Mouse (Mus musculus) thymus, adult 2 months (tissue): ENCODE measurements at regions not wholly inside any gene's neighbourhood (a gene's known extent, or its start where the extent isn't known, plus 50 kb on each side); places are given as distances from the start of the nearest gene placed in this dataset.

Source experiments
- DNase-seq: peaks from one replicate; pipeline ENCODE4 v3.0.0; 2021
- H3K27ac ChIP-seq: fragments of 200-500 bp; 2 replicates; pipeline ENCODE4 v1.5.1; 2012; ENCODE audit warnings: low read length, control low read depth; ENCODE audit not compliant: control insufficient read depth, insufficient read depth
- H3K27me3 ChIP-seq: fragments of 200-500 bp; 2 replicates; pipeline ENCODE4 v1.6.1; 2012; ENCODE audit warnings: mild to moderate bottlenecking, low read length, moderate library complexity, mixed read lengths; ENCODE audit not compliant: control insufficient read depth, insufficient read depth
- H3K36me3 ChIP-seq: fragments of 200-500 bp; 2 replicates; pipeline ENCODE4 v1.6.1; 2012; ENCODE audit warnings: mild to moderate bottlenecking, low read length, moderate library complexity; ENCODE audit not compliant: control insufficient read depth, insufficient read depth
- H3K4me1 ChIP-seq: fragments of 200-500 bp; replicated peaks from 2 replicates; pipeline ENCODE4 v1.6.1; 2012; ENCODE audit warnings: low read length; ENCODE audit not compliant: control insufficient read depth, insufficient read depth
- H3K4me3 ChIP-seq: fragments of 200-500 bp; 2 replicates; pipeline ENCODE4 v1.5.1; 2012; ENCODE audit warnings: mild to moderate bottlenecking, low read length, control low read depth, moderate library complexity; ENCODE audit not compliant: control insufficient read depth, insufficient read depth
- CTCF ChIP-seq: fragments of 200-500 bp; IDR thresholded peaks from 2 replicates; pipeline ENCODE4 v1.5.1; 2012; ENCODE audit warnings: mild to moderate bottlenecking, control low read depth, low read length, moderate library complexity, borderline replicate concordance; ENCODE audit not compliant: control insufficient read depth, poor library complexity, insufficient read depth; ENCODE audit errors: extremely low read depth
- POLR2A ChIP-seq: fragments of 200-500 bp; IDR thresholded peaks from 2 replicates; pipeline ENCODE4 v1.6.1; 2012; ENCODE audit warnings: mild to moderate bottlenecking, low read length, control low read depth, moderate library complexity; ENCODE audit not compliant: control insufficient read depth, poor library complexity, insufficient read depth; ENCODE audit errors: extremely low read depth
- WGBS: fragments of 180-500 bp; shearing (Covaris S2); methylation state at CpG from one replicate; pipeline ENCODE4 v1.1.7; 2018; 5-methylcytosine and 5-hydroxymethylcytosine counted together

DNA sequence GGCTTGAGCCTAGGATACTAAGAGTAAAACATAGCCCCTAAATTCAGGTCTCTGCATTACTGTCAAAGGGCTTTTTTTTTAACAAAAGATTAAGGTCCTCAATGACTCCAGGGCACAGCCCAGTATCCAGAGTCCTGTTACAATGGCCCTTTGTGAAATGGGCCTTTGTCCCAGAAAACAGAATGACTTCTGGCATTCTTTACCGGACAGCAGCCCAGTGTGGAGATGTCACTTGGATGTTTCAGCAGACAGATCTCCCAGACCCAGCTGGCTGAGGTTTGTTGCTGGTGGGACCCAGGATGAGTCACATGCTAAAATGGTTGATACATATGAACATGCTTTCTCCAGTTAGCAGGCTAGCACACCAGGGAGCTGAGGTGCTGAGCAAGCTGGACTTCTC is 445.9 kb upstream of the Smim15 start:
- Histone ChIP-seq H3K27ac (no peak overlapping the region), H3K4me3 (no peak overlapping the region), H3K36me3 (no peaks in the 10 kb centered on the region), H3K4me1 (0 out of 2 replicates have a peak, but pooled peaks cover 4% of the 10 kb centered on the region), H3K27me3 (no peaks in the 10 kb centered on the region)
- WGBS = 98% methylated on average over 1 of the region's 1 CpGs
- DNase-seq = no peak
- no peak for TF ChIP-seq POLR2A
- no peak for TF ChIP-seq CTCF

DNA sequence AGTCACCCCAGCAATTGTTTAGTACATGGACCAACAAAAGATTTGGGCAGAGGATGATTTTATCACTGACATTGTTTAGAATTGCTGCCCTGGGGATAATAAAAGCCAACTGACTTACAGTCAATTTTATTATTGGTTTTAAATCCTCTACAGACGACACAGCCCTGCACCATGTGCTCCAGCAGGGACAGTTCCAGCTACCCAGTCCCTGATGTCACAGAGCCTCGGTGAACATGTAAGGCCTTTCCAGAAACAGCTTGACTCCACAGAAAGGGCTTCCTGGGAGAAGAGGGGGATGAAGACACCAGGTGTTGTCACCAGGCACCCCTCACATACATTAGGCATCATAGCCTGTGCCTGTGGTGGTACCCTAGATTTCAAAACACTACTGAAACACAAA is 447.0 kb upstream of the Smim15 start:
- Histone ChIP-seq H3K4me3 (no peak overlapping the region), H3K27me3 (no peaks in the 10 kb centered on the region), H3K4me1 (0 out of 2 replicates have a peak, but pooled peaks cover 4% of the 10 kb centered on the region), H3K27ac (no peak overlapping the region), H3K36me3 (no peaks in the 10 kb centered on the region)
- no peak for TF ChIP-seq POLR2A
- TF ChIP-seq CTCF = no peak
- 95% methylated on average over 2 of the region's 2 CpGs for WGBS
- no peak for DNase-seq

DNA sequence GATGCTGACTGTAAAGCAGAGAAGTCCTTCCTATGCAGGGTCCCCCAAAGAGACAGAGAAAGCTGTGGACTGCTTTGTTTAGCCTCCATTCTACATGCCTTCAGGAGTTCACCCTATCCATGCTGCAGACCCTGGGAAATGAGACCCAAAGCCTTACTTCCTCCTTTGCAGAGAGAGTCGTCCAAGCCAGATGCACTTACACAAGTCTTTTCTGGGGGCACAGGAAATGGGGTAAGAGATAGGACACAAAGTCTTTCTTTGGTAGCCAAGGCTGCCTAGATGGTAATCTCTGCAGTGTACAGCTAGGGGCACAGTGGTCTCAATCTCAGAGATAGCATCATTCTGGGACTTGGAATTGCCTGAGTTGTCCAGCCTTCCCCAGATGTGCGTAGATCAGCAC is 448.1 kb upstream of the Smim15 start:
- H3K27ac ChIP-seq = no peak overlapping the region
- WGBS = 45% methylated on average over 2 of the region's 2 CpGs
- no peak overlapping the region for H3K4me3 ChIP-seq
- H3K36me3 ChIP-seq = no peaks in the 10 kb centered on the region
- TF ChIP-seq CTCF (no peak), POLR2A (no peak)
- no peaks in the 10 kb centered on the region for H3K27me3 ChIP-seq
- no peak for DNase-seq
- 0 out of 2 replicates have a peak, but pooled peaks cover 4% of the 10 kb centered on the region for H3K4me1 ChIP-seq

DNA sequence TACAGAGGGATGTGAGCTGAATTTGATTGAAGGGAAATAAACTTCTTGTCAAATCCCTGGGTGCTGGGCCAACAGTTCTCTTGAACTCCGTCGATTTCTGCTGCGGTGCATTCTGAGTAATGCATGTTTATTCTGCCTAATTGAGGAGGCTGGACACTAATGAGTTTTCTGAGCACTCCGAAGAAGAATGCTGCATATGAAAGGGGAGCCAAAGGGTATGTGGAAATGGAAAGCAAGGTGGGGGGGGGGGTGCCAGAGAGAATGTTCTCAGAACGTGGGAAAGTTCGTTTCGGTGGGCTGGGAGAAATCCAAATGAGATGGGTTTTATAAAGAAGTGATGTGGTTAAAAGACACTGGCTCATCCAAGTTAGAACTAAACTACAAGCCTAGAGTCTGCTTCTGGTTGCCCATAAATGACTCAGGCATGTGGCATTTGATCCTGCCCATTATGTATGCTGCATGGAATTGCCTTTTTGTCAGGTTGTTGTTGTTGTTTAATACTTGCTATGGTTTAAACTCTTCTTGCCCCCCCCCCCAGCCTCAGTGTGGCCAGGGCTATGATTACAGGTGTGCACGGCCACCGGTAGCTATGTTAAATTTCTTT is 455.7 kb upstream of the Smim15 start:
- no peaks in the 10 kb centered on the region for H3K4me1 ChIP-seq
- H3K36me3 ChIP-seq = no peaks in the 10 kb centered on the region
- H3K4me3 ChIP-seq = no peak overlapping the region
- TF ChIP-seq CTCF = no peak
- TF ChIP-seq POLR2A = no peak
- no peaks in the 10 kb centered on the region for H3K27me3 ChIP-seq
- 92% methylated on average over 9 of the region's 9 CpGs for WGBS
- no peak for DNase-seq
- no peak overlapping the region for H3K27ac ChIP-seq

DNA sequence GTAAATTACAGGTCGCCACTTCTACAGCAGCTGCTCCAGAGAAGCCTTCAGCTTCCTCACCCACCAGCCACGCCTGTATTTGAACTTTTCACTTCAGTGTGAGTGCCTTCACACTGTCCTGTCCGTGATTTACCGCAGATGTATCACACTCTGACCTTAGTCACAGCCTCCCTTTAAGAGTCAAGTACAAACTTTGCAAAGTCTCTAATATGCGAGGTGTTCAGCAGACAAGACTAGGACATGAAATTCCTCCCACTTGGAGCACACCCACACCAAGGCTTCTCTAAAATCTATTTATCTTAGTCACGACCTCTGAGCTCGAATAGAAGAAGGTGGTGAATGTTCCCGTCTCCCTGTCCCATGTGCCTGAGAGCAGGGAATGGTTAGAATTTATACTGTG is 456.6 kb upstream of the Smim15 start:
- H3K4me3 ChIP-seq = no peak overlapping the region
- H3K27me3 ChIP-seq = no peaks in the 10 kb centered on the region
- H3K4me1 ChIP-seq = no peaks in the 10 kb centered on the region
- no peaks in the 10 kb centered on the region for H3K36me3 ChIP-seq
- 94% methylated on average over 8 of the region's 8 CpGs for WGBS
- no peak for TF ChIP-seq POLR2A
- TF ChIP-seq CTCF = no peak
- DNase-seq = no peak
- no peak overlapping the region for H3K27ac ChIP-seq

DNA sequence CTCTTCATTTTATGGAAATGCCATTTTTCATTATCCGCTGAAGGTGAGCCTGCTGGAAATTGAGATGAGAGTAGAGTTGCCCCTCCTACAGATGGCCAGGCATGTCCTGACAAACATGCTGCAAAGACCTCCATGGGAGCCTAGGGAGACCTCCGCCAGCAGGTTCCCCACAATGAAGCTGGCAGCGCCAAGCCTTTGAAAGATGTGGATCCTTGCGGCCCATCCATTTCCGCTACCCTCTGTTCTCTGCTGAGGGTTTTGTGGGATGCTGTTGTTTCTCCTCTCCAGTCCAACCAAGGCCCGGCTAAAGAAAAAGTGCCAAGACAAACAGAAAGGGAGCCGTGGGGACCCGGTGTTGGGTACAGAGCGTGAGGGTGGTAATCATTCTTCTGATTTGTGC is 458.3 kb upstream of the Smim15 start:
- Histone ChIP-seq H3K36me3 (no peaks in the 10 kb centered on the region), H3K27me3 (no peaks in the 10 kb centered on the region), H3K4me3 (no peak overlapping the region), H3K4me1 (no peaks in the 10 kb centered on the region), H3K27ac (no peak overlapping the region)
- TF ChIP-seq POLR2A (no peak), CTCF (no peak)
- 97% methylated on average over 9 of the region's 9 CpGs for WGBS
- DNase-seq = no peak

DNA sequence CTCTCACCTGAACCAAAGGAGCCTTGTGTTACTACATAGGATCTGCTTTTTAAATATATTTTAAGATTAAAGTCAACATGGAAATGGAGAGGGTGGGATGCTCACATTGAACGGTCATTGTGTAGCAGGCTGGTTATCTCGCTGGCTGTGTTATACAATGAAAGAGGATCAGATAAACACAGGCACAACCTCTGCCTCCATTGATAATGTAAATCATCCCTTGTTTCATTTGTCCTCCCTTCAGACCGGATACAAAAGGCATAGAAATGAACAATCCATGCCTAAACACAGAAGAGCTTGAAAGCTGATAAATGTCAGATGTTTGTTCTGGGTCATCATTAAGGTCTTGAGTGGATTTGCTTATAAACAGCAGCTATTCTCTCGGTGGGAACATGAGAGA is 458.9 kb upstream of the Smim15 start:
- Histone ChIP-seq H3K4me3 (no peak overlapping the region), H3K36me3 (no peaks in the 10 kb centered on the region), H3K27ac (no peak overlapping the region), H3K27me3 (no peaks in the 10 kb centered on the region), H3K4me1 (no peaks in the 10 kb centered on the region)
- no peak for TF ChIP-seq POLR2A
- no peak for TF ChIP-seq CTCF
- 80% methylated on average over 4 of the region's 4 CpGs for WGBS
- DNase-seq = no peak
